Mouse (Mus musculus) megakaryocyte, embryonic 14.5 days (primary cell): ENCODE results near the gene Bcl7b.

Experiments
- FLI1 ChIP-seq: IDR thresholded peaks from 2 replicates; pipeline ENCODE4 v1.6.1; 2012; ENCODE audit warnings: low read length, inconsistent platforms, mixed read lengths
- GATA1 ChIP-seq: IDR thresholded peaks from 3 replicates; pipeline ENCODE4 v1.6.1; 2012; ENCODE audit warnings: mixed read lengths, low read length, inconsistent platforms, borderline replicate concordance

DNA sequence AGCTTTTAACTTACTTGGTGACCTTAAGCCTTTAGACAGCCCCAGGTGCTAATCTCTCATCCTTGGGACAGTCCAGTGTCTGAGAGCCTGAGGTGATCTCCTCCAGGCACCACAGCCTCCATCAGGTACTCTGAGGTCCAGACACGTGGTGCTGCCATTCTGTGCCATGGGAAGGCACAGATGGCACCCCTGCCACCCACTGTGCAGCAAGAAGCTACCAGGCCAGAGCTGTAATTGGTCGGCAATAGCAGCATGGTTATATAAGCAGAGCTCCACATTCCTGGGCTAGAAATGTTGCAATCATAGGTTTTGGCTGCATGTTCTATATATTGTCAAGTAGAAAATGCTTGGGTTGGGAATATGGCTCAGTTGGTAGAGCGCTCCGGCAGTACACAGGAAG lies 10.9 kb downstream of the Bcl7b start:
- TF ChIP-seq FLI1: no peak
- TF ChIP-seq GATA1: no peak
